Mouse (Mus musculus) bone marrow, adult 2 months (tissue): ENCODE data around the gene Mroh2b.

Experiments used
- CTCF ChIP-seq: fragments of 200-500 bp; IDR thresholded peaks from 2 replicates; pipeline ENCODE4 v1.5.1; 2011; ENCODE audit warnings: low read length, control low read depth; ENCODE audit not compliant: control insufficient read depth, insufficient read depth
- POLR2A ChIP-seq: fragments of 200-500 bp; IDR thresholded peaks from 2 replicates; pipeline ENCODE4 v1.6.1; 2011; ENCODE audit warnings: low read depth, mild to moderate bottlenecking, control low read depth, low read length, borderline replicate concordance; ENCODE audit not compliant: control insufficient read depth

- TF ChIP-seq POLR2A (no peak), CTCF (no peak)
Observed at GRCm38 (mm10) chr15:5009644-5010107, 111.1 kb downstream of the Mroh2b start.
